Mouse (Mus musculus) heart, postnatal 0 days (tissue): ENCODE data around the gene Gnas.

Experiments
- CTCF ChIP-seq: IDR thresholded peaks from 2 replicates; pipeline ENCODE4 v1.5.1; 2016; ENCODE audit warnings: antibody characterized with exemption, control low read depth, low read depth
- EP300 ChIP-seq: IDR thresholded peaks from 2 replicates; pipeline ENCODE4 v1.6.1; 2016; ENCODE audit warnings: antibody characterized with exemption, low read depth

- no peak for TF ChIP-seq CTCF
- TF ChIP-seq EP300: no peak
These were observed 19.9 kb upstream of the Gnas start for GRCm38 (mm10) chr2:174264248-174264647.
